Mouse (Mus musculus) MEL (cell line): ENCODE measurements around the gene Hspa2.

ENCODE experiments used
- CHD1 ChIP-seq: IDR thresholded peaks from 2 replicates; pipeline ENCODE4 v1.6.1; 2012; ENCODE audit warnings: low read depth, mild to moderate bottlenecking, inconsistent platforms, low read length, improper control_type of control experiment
- CTCF ChIP-seq, 3 experiments: IDR thresholded peaks in 2 of 3; conservative IDR thresholded peaks in 1 of 3; 2 replicates each; pipeline ENCODE4 v1.5.1; 2011 to 2012; ENCODE audit warnings: low read length in 3 of 3, low read depth in 2 of 3, mild to moderate bottlenecking in 2 of 3, improper control_type of control experiment in 1 of 3, inconsistent platforms in 1 of 3, mixed read lengths in 1 of 3, moderate library complexity in 1 of 3; ENCODE audit not compliant: control insufficient read depth in 1 of 3, insufficient read depth in 1 of 3, poor library complexity in 1 of 3, severe bottlenecking in 1 of 3
- GABPA ChIP-seq: IDR thresholded peaks from 2 replicates; pipeline ENCODE4 v1.6.1; 2012; ENCODE audit warnings: low read depth, mild to moderate bottlenecking, inconsistent platforms, low read length, improper control_type of control experiment, moderate library complexity
- POLR2AphosphoS2 ChIP-seq: IDR thresholded peaks from 2 replicates; pipeline ENCODE4 v1.6.1; 2011; ENCODE audit warnings: low read length, improper control_type of control experiment

GRCm38 (mm10) chr12:76374911-76375310 is 29.1 kb upstream of the Hspa2 start:
- TF ChIP-seq CHD1 = no peak
- TF ChIP-seq CTCF (IDR thresholded peaks at IDR 0.05 in 2 of 3, conservative IDR thresholded peaks at IDR 0.05 in 1 of 3; ENCODE audit: control insufficient read depth in 1 of 3, insufficient read depth in 1 of 3, low read depth in 2 of 3, low read length in 3 of 3, poor library complexity in 1 of 3, severe bottlenecking in 1 of 3) = no peak
- no peak for TF ChIP-seq POLR2AphosphoS2
- no peak for TF ChIP-seq GABPA
